Mouse (Mus musculus) thymus, adult 2 months (tissue): Measurements from ENCODE around the gene Trem3. TPM values are rescaled to one million over a fixed set of nuclear protein-coding genes. Genes with fewer than 3 reads are reported as not detected.

ENCODE experiments used
- DNase-seq: peaks from one replicate; pipeline ENCODE4 v3.0.0; 2021
- H3K27ac ChIP-seq: fragments of 200-500 bp; 2 replicates; pipeline ENCODE4 v1.5.1; 2012; ENCODE audit warnings: low read length, control low read depth; ENCODE audit not compliant: control insufficient read depth, insufficient read depth
- H3K27me3 ChIP-seq: fragments of 200-500 bp; 2 replicates; pipeline ENCODE4 v1.6.1; 2012; ENCODE audit warnings: mild to moderate bottlenecking, low read length, moderate library complexity, mixed read lengths; ENCODE audit not compliant: control insufficient read depth, insufficient read depth
- H3K36me3 ChIP-seq: fragments of 200-500 bp; 2 replicates; pipeline ENCODE4 v1.6.1; 2012; ENCODE audit warnings: mild to moderate bottlenecking, low read length, moderate library complexity; ENCODE audit not compliant: control insufficient read depth, insufficient read depth
- H3K4me1 ChIP-seq: fragments of 200-500 bp; replicated peaks from 2 replicates; pipeline ENCODE4 v1.6.1; 2012; ENCODE audit warnings: low read length; ENCODE audit not compliant: control insufficient read depth, insufficient read depth
- H3K4me3 ChIP-seq: fragments of 200-500 bp; 2 replicates; pipeline ENCODE4 v1.5.1; 2012; ENCODE audit warnings: mild to moderate bottlenecking, low read length, control low read depth, moderate library complexity; ENCODE audit not compliant: control insufficient read depth, insufficient read depth
- CTCF ChIP-seq: fragments of 200-500 bp; IDR thresholded peaks from 2 replicates; pipeline ENCODE4 v1.5.1; 2012; ENCODE audit warnings: mild to moderate bottlenecking, control low read depth, low read length, moderate library complexity, borderline replicate concordance; ENCODE audit not compliant: control insufficient read depth, poor library complexity, insufficient read depth; ENCODE audit errors: extremely low read depth
- POLR2A ChIP-seq: fragments of 200-500 bp; IDR thresholded peaks from 2 replicates; pipeline ENCODE4 v1.6.1; 2012; ENCODE audit warnings: mild to moderate bottlenecking, low read length, control low read depth, moderate library complexity; ENCODE audit not compliant: control insufficient read depth, poor library complexity, insufficient read depth; ENCODE audit errors: extremely low read depth
- WGBS: fragments of 180-500 bp; shearing (Covaris S2); methylation state at CpG from one replicate; pipeline ENCODE4 v1.1.7; 2018; 5-methylcytosine and 5-hydroxymethylcytosine counted together
- polyA plus RNA-seq: library from polyadenylated mRNA; depleted of rRNA; stranded (reverse); fragments of >200 nt; gene quantifications from 2 replicates; pipeline ENCODE4 v1.2.3, GENCODE M21; 2012

The Trem3 gene
- polyA plus RNA-seq, 1 experiment: 0.23 TPM

- Histone ChIP-seq H3K4me1 (no peaks in the 10 kb centered on the region), H3K36me3 (no peaks in the 10 kb centered on the region), H3K4me3 (no peak within 1 kb of the TSS), H3K27me3 (no peaks in the 10 kb centered on the region), H3K27ac (no peak within 1 kb of the TSS)
- no peak for DNase-seq
- WGBS: 48% methylated on average over 6 of the region's 6 CpGs
- TF ChIP-seq CTCF (no peak), POLR2A (no peak)
Observed at GRCm38 (mm10) chr17:48232518-48232917, 15.1 kb upstream of the Trem3 start, which contains the start of gene Trem1. Trem1 (plus strand) TSS chr17:48232768.

GRCm38 (mm10) chr17:48233789-48234188 is 13.8 kb upstream of the Trem3 start:
- Histone ChIP-seq H3K4me1 (no peaks in the 10 kb centered on the region), H3K27ac (no peak overlapping the region), H3K4me3 (no peak overlapping the region), H3K27me3 (no peaks in the 10 kb centered on the region), H3K36me3 (no peaks in the 10 kb centered on the region)
- no peak for TF ChIP-seq CTCF
- TF ChIP-seq POLR2A: no peak
- DNase-seq: no peak
- WGBS: 97% methylated on average over 4 of the region's 4 CpGs

DNA sequence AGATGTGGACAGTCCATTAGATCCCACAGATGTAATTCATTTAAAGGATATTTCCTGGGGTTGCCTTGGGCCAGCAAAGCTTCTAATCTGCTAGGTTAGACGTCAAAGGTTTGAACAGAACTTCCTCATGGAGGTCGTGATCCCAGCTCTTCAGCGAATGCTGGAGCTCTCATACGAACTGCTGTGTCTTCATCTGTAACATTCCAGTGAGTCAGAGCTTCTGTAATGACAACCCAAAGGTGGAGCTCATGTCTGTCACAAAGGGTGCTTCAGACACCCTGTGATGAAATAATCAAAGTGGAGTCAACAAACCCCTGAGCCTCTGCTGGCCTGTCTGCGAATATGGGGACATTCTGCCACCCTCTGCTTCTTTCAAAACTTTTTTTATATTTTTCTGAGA is 13.0 kb upstream of the Trem3 start:
- WGBS: 87% methylated on average over 5 of the region's 5 CpGs
- Histone ChIP-seq H3K27ac (no peak overlapping the region), H3K27me3 (no peaks in the 10 kb centered on the region), H3K4me3 (no peak overlapping the region), H3K36me3 (no peaks in the 10 kb centered on the region), H3K4me1 (no peaks in the 10 kb centered on the region)
- TF ChIP-seq POLR2A: no peak
- TF ChIP-seq CTCF: no peak
- no peak for DNase-seq

DNA sequence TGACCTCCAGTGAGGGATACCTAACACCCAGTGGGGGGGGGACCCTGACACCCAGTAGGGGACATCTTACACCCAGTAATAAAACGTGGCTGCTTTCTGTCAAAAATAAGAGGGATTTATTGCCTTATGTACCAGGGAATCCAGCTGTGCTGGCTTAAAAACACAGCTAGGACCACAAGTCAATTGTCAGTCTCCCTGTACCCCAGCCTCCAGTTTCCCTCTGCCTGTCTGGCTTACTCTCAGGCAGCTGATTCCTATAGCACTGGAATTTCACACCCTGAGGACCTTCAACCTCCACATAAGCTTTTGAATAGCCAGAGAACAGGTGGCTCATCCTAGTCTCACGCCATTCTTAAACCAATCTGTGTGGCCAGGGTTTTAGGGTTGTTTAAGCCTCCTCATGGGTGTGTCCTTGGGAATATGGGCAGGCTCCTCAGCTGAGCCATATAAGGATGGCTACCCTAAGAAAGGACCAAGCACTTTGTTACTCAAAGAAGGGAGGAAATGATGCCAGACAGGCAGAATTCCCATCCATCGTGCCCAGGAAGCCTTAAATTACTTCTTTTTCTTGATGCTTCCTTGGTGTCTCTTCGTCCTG is 11.7 kb upstream of the Trem3 start:
- DNase-seq: no peak
- WGBS: 82% methylated on average over 4 of the region's 4 CpGs
- TF ChIP-seq CTCF (no peak), POLR2A (no peak)

GRCm38 (mm10) chr17:48237621-48238020 is 10.0 kb upstream of the Trem3 start:
- no peaks in the 10 kb centered on the region for H3K4me1 ChIP-seq
- H3K4me3 ChIP-seq: no peak overlapping the region
- DNase-seq: no peak
- 97% methylated on average over 8 of the region's 8 CpGs for WGBS
- H3K27ac ChIP-seq: no peak overlapping the region
- H3K27me3 ChIP-seq: no peaks in the 10 kb centered on the region
- H3K36me3 ChIP-seq: no peaks in the 10 kb centered on the region
- no peak for TF ChIP-seq CTCF
- no peak for TF ChIP-seq POLR2A

More for the DNA sequence above, 11.7 kb upstream of the Trem3 start:
- Histone ChIP-seq H3K27me3 (no peaks in the 10 kb centered on the region), H3K4me3 (no peak overlapping the region), H3K27ac (no peak overlapping the region), H3K36me3 (no peaks in the 10 kb centered on the region), H3K4me1 (no peaks in the 10 kb centered on the region)

DNA sequence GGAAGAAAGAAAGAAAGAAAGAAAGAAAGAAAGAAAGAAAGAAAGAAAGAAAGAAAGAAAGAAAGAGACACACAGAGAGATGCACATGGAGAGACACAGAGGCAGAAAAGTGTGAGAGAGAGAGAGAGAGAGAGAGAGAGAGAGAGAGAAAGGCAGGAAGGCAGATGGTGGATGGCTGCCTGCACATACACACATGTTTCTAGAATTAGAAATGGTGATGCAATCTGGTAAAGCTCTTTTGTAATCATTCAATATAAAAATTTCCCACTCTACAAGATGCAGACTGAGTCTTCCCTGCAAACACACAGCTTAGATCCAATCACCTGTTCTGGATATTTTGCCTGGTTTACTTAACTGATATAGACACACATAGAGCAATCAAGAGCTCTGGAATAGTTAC is 1.5 kb downstream of the Trem3 start:
- no peaks in the 10 kb centered on the region for H3K27me3 ChIP-seq
- no peak overlapping the region for H3K4me3 ChIP-seq
- H3K36me3 ChIP-seq: no peaks in the 10 kb centered on the region
- no peak overlapping the region for H3K27ac ChIP-seq
- no peaks in the 10 kb centered on the region for H3K4me1 ChIP-seq
- no peak for DNase-seq
- TF ChIP-seq CTCF (no peak), POLR2A (no peak)

- no peaks in the 10 kb centered on the region for H3K4me1 ChIP-seq
- WGBS: 87% methylated on average over 11 of the region's 11 CpGs
- H3K4me3 ChIP-seq: no peak overlapping the region
- H3K27me3 ChIP-seq: no peaks in the 10 kb centered on the region
- DNase-seq: no peak
- no peaks in the 10 kb centered on the region for H3K36me3 ChIP-seq
- no peak for TF ChIP-seq POLR2A
- TF ChIP-seq CTCF: no peak
- no peak overlapping the region for H3K27ac ChIP-seq
Observed at GRCm38 (mm10) chr17:48249501-48249900, 1.9 kb downstream of the Trem3 start.
